Mouse (Mus musculus) embryonic fibroblast, embryonic 13.5 days (primary cell): ENCODE measurements at regions not wholly inside any gene's neighbourhood (a gene's known extent, or its start where the extent isn't known, plus 50 kb on each side); places are given as distances from the start of the nearest gene placed in this dataset.

Source experiments
- CTCF ChIP-seq: IDR thresholded peaks from 2 replicates; pipeline ENCODE4 v1.5.1; 2011; ENCODE audit warnings: mild to moderate bottlenecking, control low read depth, low read length, moderate library complexity, borderline replicate concordance; ENCODE audit not compliant: insufficient read depth
- POLR2A ChIP-seq: IDR thresholded peaks from 2 replicates; pipeline ENCODE4 v1.6.1; 2011; ENCODE audit warnings: low read depth, mild to moderate bottlenecking, control low read depth, low read length, moderate library complexity

DNA sequence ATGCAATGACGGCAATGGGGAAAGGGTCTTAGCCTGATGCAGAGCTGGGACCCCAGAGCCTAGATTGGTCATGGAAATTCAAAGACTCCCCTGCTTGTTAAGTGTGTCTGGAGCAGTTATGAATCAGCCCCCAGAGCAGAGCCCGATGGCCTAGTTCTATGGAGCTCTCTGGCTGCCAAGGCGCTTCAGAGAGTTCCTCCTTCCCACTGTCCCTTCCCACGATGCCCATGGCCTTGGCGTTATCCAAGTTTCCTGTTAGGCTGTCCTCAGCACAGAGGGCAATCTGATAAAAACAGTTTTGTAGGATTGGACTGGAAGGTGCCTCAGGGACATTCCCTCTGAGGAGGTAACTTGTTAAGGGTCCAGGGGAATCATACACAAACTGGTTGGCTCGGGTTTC is 62.2 kb upstream of the Id2 start:
- no peak for TF ChIP-seq CTCF
- no peak for TF ChIP-seq POLR2A
